24 mouse cellular contexts compared by ENCODE assay signal in the genomic region with DNA sequence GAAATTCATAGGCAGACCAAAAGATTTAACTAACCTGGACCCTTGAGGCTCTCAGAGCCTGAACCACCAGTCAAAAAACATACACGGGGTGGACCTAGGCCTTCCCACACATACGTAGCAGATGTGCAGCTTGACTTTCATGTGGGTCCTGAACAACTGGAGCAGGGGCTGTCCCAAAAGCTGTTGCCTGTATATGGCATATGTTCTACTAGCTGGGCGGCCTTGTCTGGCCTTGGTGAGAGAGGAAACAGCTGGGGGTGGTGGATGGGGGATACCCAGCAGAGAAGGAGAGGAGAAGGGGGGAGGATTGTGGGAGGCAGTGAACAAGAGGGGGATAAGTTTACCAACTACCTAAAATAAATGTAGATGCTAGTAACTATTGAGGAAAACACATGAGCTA.
DNase-seq lines count a peak whose midpoint lies in the region; ATAC-seq and TF ChIP-seq lines count a peak whose summit lies in the region.
"Had no signal": no experiment of that assay in that cellular context is flagged by ENCODE, and none has a peak within 500 bp of the region (broad histone marks: within the 10 kb centered on the region; RNA-seq: fewer than 3 reads in every experiment).

No protein-coding gene starts in this region.

- H3K27me3 ChIP-seq in thymus, adult 2 months (ENCODE audit: control insufficient read depth, insufficient read depth, low read length) = no peaks in the 10 kb centered on the region
- H3K27me3 ChIP-seq: embryonic facial prominence, embryonic 12.5 days; embryonic facial prominence, embryonic 15.5 days; hindbrain, embryonic 13.5 days; Patski had no signal

- no peak overlapping the region for H3K27ac ChIP-seq in thymus, adult 2 months (ENCODE audit: control insufficient read depth, insufficient read depth, low read length)
- H3K27ac ChIP-seq: embryonic facial prominence, embryonic 12.5 days; embryonic facial prominence, embryonic 15.5 days; gastrocnemius, adult 2 months; hindbrain, embryonic 10.5 days; hindbrain, embryonic 13.5 days had no signal

- no peaks in the 10 kb centered on the region; the same call in 1 of the 2 replicates for H3K4me1 ChIP-seq in thymus, adult 2 months (replicated peaks; ENCODE audit: control insufficient read depth, insufficient read depth, low read length)
- H3K4me1 ChIP-seq: embryonic facial prominence, embryonic 15.5 days; hindbrain, embryonic 13.5 days had no signal

- TF ChIP-seq POLR2A in thymus, adult 2 months (IDR thresholded peaks at IDR 0.05; ENCODE audit: control insufficient read depth, extremely low read depth, insufficient read depth, low read length, poor library complexity) = no peak

- TF ChIP-seq CTCF in thymus, adult 2 months (IDR thresholded peaks at IDR 0.05; ENCODE audit: borderline replicate concordance, control insufficient read depth, extremely low read depth, insufficient read depth, low read length, poor library complexity) = no peak

- H3K36me3 ChIP-seq in thymus, adult 2 months (ENCODE audit: control insufficient read depth, insufficient read depth, low read length) = no peaks in the 10 kb centered on the region
- H3K36me3 ChIP-seq: embryonic facial prominence, embryonic 12.5 days; embryonic facial prominence, embryonic 15.5 days; G1E; hindbrain, embryonic 10.5 days; hindbrain, embryonic 13.5 days had no signal

- 24% methylated on average over 3 of the region's 3 CpGs for WGBS in thymus, adult 2 months

- ATAC-seq in CD4-positive, CD25-positive, alpha-beta regulatory T cell, adult 4 months = peak; percentile 83
- ATAC-seq: forebrain, embryonic 14.5 days; forebrain, postnatal 0 days; hindbrain, embryonic 16.5 days; Patski had no signal

- peak; percentile 5 for DNase-seq in thymus, postnatal 14 days
- no peak for DNase-seq in thymus, adult 2 months
- DNase-seq in induced T-regulatory cell, adult 2 months (ENCODE audit: low read depth) = peak; percentile 6
- no peak for DNase-seq in left cerebral cortex, adult 18-20 months (ENCODE audit: low spot score in 2 of 2)
- no peak for DNase-seq in layer of hippocampus, postnatal 36 days
- DNase-seq: adrenal gland, adult 2 months; adrenal gland, postnatal 14 days; cerebellum, adult 11 months; cerebellum, adult 2 months; cerebellum, adult 9-11 months; cerebellum, postnatal 25 days; forebrain, postnatal 0 days; gastrocnemius, adult 2 months; gastrocnemius, postnatal 14 days; heart, adult 11 months had no signal

- no peak overlapping the region for H3K4me3 ChIP-seq in thymus, adult 2 months (ENCODE audit: control insufficient read depth, insufficient read depth, low read length)
- H3K4me3 ChIP-seq: embryonic facial prominence, embryonic 12.5 days; embryonic facial prominence, embryonic 15.5 days; gastrocnemius, adult 2 months; hindbrain, embryonic 10.5 days; hindbrain, embryonic 13.5 days had no signal

Comparison
In these comparisons a context has a peak if more than half of its experiments do, and no peak if none do; other contexts are left out.
1. DNase-seq: peak in thymus, postnatal 14 days (single experiment) and induced T-regulatory cell, adult 2 months (single experiment); none in thymus, adult 2 months (single experiment), left cerebral cortex, adult 18-20 months (0 of 2) and layer of hippocampus, postnatal 36 days (0 of 2).